Mouse (Mus musculus) adrenal gland, adult 8-10 months (tissue): Measurements from ENCODE around the gene Gm20388. TPM values are rescaled to one million over a fixed set of nuclear protein-coding genes. Genes with fewer than 3 reads are reported as not detected.
"Not testable (repeated sequence)": the region's sequence is repeated elsewhere in the genome, so short reads cannot be mapped to it uniquely, and the experiment has no call there.

Source experiments
- DNase-seq: peaks from one replicate; pipeline ENCODE4 v3.0.0; 2022
- total RNA-seq, 4 experiments: library from RNA; stranded (reverse); gene quantifications; 2 replicates each; pipeline ENCODE4 v1.2.4; 2022

Gm20388 gene
- total RNA-seq, 4 experiments from 2014 or later = 1.7 to 16.9 (median 5.8) TPM

GRCm38 (mm10) chr8:121635534-121635933 is 1724.9 kb downstream of the Gm20388 start:
- no peak for DNase-seq

- DNase-seq = no peak
Observed at GRCm38 (mm10) chr8:121636180-121636579, 1725.5 kb downstream of the Gm20388 start.

- DNase-seq = no peak
Observed at GRCm38 (mm10) chr8:121642804-121643203, 1732.2 kb downstream of the Gm20388 start.

GRCm38 (mm10) chr8:121643384-121643783 is 1732.7 kb downstream of the Gm20388 start:
- DNase-seq = no peak

- no peak for DNase-seq
Observed at GRCm38 (mm10) chr8:121647511-121648215, 1737.0 kb downstream of the Gm20388 start.

- DNase-seq = no peak
Observed at GRCm38 (mm10) chr8:121648451-121648850, 1737.8 kb downstream of the Gm20388 start.

- DNase-seq = no peak
Observed at GRCm38 (mm10) chr8:121649423-121649822, 1738.8 kb downstream of the Gm20388 start.

- DNase-seq = no peak
Observed at GRCm38 (mm10) chr8:121649904-121650303, 1739.3 kb downstream of the Gm20388 start.

GRCm38 (mm10) chr8:121650389-121651307 is 1740.0 kb downstream of the Gm20388 start:
- peak; percentile 46 for DNase-seq

- DNase-seq = no peak
Observed at GRCm38 (mm10) chr8:121651308-121651873, 1740.8 kb downstream of the Gm20388 start.

- DNase-seq = peak; percentile 58
Observed at GRCm38 (mm10) chr8:121651874-121652361, 1741.3 kb downstream of the Gm20388 start.

GRCm38 (mm10) chr8:121652774-121653323 is 1742.2 kb downstream of the Gm20388 start, which contains the start of gene Zcchc14:
Gene Zcchc14 (minus strand): TSS chr8:121652901.
- DNase-seq = peak; percentile 98

- peak; percentile 40 for DNase-seq
Observed at GRCm38 (mm10) chr8:121653340-121654019, 1742.8 kb downstream of the Gm20388 start.

GRCm38 (mm10) chr8:121654131-121654530 is 1743.5 kb downstream of the Gm20388 start:
- no peak for DNase-seq

- no peak for DNase-seq
Observed at GRCm38 (mm10) chr8:121654966-121655494, 1744.4 kb downstream of the Gm20388 start.

- no peak for DNase-seq
Observed at GRCm38 (mm10) chr8:121660602-121661001, 1750.0 kb downstream of the Gm20388 start.

- DNase-seq = no peak
Observed at GRCm38 (mm10) chr8:121661631-121662357, 1751.2 kb downstream of the Gm20388 start.

- DNase-seq = no peak
Observed at GRCm38 (mm10) chr8:121663101-121663500, 1752.5 kb downstream of the Gm20388 start.

- DNase-seq = peak; percentile 47
Observed at GRCm38 (mm10) chr8:121665329-121665728, 1754.7 kb downstream of the Gm20388 start.

- DNase-seq = not testable (repeated sequence)
Observed at GRCm38 (mm10) chr8:121667936-121668500, 1757.4 kb downstream of the Gm20388 start.
